Mouse (Mus musculus) kidney, adult 18-20 months (tissue): ENCODE data around the gene Stam.
"Not testable (repeated sequence)": the region's sequence is repeated elsewhere in the genome, so short reads cannot be mapped to it uniquely, and the experiment has no call there.

Source experiments
- DNase-seq: peaks from one replicate; pipeline ENCODE4 v3.0.0; 2021

Gene Stam

DNA sequence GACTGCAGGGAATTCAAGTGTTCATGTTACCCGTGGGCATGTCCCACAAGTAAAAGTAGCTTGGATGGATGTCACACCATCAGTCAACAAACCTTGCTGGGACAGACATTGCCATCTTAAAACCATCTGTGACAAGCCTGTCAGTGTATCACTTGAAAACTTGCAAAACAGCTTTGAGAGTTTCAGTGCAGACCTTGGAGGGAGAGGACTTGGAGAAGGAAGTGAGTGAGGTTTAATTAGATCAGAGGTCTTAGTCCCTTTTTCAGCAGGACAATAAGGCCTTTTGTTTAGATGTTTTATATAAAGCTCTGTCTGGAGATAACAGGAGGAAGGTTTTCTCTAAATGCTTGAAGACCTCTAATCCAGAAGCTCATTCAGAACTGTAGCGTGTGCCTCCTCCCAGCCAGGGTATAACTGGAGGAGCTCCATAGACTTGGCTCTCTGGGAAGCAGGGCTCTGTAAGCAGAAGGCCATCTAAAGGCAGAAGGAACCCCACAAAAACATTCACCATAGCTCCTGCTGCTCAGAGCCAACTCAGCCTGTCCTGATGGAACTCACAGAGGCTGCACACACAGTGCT lies 124.5 kb downstream of the Stam start:
- DNase-seq: not testable (repeated sequence)
